Mouse (Mus musculus): ENCODE measurements at regions not wholly inside any gene's neighbourhood (a gene's known extent, or its start where the extent isn't known, plus 50 kb on each side); places are given as distances from the start of the nearest gene placed in this dataset.

- Histone ChIP-seq H3K27ac (replicated peaks) (no peak overlapping the region), H3K36me3 (no peaks in the 10 kb centered on the region), H3K4me3 (no peak overlapping the region), H3K9me3 (replicated peaks) (no peaks in the 10 kb centered on the region), H3K4me1 (peaks cover 14% of the 10 kb centered on the region; the same call in 1 of the 2 replicates), H3K27me3 (ENCODE audit: low read depth, poor library complexity, severe bottlenecking) (no peaks in the 10 kb centered on the region)
- WGBS, result 91% methylated on average over 17 of the region's 17 CpGs
- DNase-seq (ENCODE audit: low spot score), result no peak
Measured at GRCm38 (mm10) chr15:97188545-97188944, 58.4 kb upstream of the Pced1b start.

- no peak for DNase-seq (ENCODE audit: low spot score)
Measured at GRCm38 (mm10) chr15:97187831-97188230, 59.1 kb upstream of the Pced1b start.

GRCm38 (mm10) chr15:97186034-97186433, 60.9 kb upstream of the Pced1b start:
- no peaks in the 10 kb centered on the region for H3K9me3 ChIP-seq (replicated peaks)
- WGBS, result 83% methylated on average over 8 of the region's 8 CpGs
- DNase-seq (ENCODE audit: low spot score), result no peak
- H3K27ac ChIP-seq (replicated peaks), result no peak overlapping the region
- H3K4me3 ChIP-seq, result no peak overlapping the region
- H3K27me3 ChIP-seq (ENCODE audit: low read depth, poor library complexity, severe bottlenecking), result no peaks in the 10 kb centered on the region
- peaks cover 31% of the 10 kb centered on the region for H3K4me1 ChIP-seq
- no peaks in the 10 kb centered on the region for H3K36me3 ChIP-seq

More at GRCm38 (mm10) chr15:97187831-97188230, 59.1 kb upstream of the Pced1b start:
- Histone ChIP-seq H3K4me3 (no peak overlapping the region), H3K9me3 (replicated peaks) (no peaks in the 10 kb centered on the region), H3K27me3 (ENCODE audit: low read depth, poor library complexity, severe bottlenecking) (no peaks in the 10 kb centered on the region), H3K27ac (replicated peaks) (no peak overlapping the region), H3K4me1 (peaks cover 15% of the 10 kb centered on the region), H3K36me3 (no peaks in the 10 kb centered on the region)
- 49% methylated on average over 3 of the region's 3 CpGs for WGBS

GRCm38 (mm10) chr15:97182617-97183038, 64.3 kb upstream of the Pced1b start:
- Histone ChIP-seq H3K36me3 (no peaks in the 10 kb centered on the region), H3K9me3 (replicated peaks) (no peaks in the 10 kb centered on the region), H3K4me3 (no peak overlapping the region), H3K4me1 (peaks cover 23% of the 10 kb centered on the region), H3K27ac (replicated peaks) (no peak overlapping the region; the same call in 1 of the 2 replicates), H3K27me3 (ENCODE audit: low read depth, poor library complexity, severe bottlenecking) (no peaks in the 10 kb centered on the region)
- DNase-seq (ENCODE audit: low spot score), result no peak
- WGBS, result 59% methylated on average over 9 of the region's 9 CpGs

GRCm38 (mm10) chr15:97180970-97181669, 65.8 kb upstream of the Pced1b start:
- H3K36me3 ChIP-seq, result no peaks in the 10 kb centered on the region
- 58% methylated on average over 9 of the region's 9 CpGs for WGBS

GRCm38 (mm10) chr15:97178286-97178685, 68.6 kb upstream of the Pced1b start:
- H3K4me1 ChIP-seq, result peaks cover 26% of the 10 kb centered on the region
- H3K27me3 ChIP-seq (ENCODE audit: low read depth, poor library complexity, severe bottlenecking), result no peaks in the 10 kb centered on the region
- WGBS, result 84% methylated on average over 3 of the region's 3 CpGs
- no peak for DNase-seq (ENCODE audit: low spot score)
- no peak overlapping the region for H3K4me3 ChIP-seq
- no peak overlapping the region for H3K27ac ChIP-seq (replicated peaks)
- H3K36me3 ChIP-seq, result no peaks in the 10 kb centered on the region
- H3K9me3 ChIP-seq (replicated peaks), result no peaks in the 10 kb centered on the region

More at GRCm38 (mm10) chr15:97180970-97181669, 65.8 kb upstream of the Pced1b start:
- Histone ChIP-seq H3K4me3 (no peak overlapping the region), H3K27ac (replicated peaks) (peak overlapping the region; percentile 19; the same call in 1 of the 2 replicates), H3K4me1 (peaks cover 23% of the 10 kb centered on the region), H3K9me3 (replicated peaks) (no peaks in the 10 kb centered on the region), H3K27me3 (ENCODE audit: low read depth, poor library complexity, severe bottlenecking) (no peaks in the 10 kb centered on the region)
- peak; percentile 58 for DNase-seq (ENCODE audit: low spot score)

GRCm38 (mm10) chr15:97177806-97178205, 69.1 kb upstream of the Pced1b start:
- H3K27ac ChIP-seq (replicated peaks), result no peak overlapping the region
- no peaks in the 10 kb centered on the region for H3K36me3 ChIP-seq
- peaks cover 25% of the 10 kb centered on the region for H3K4me1 ChIP-seq
- WGBS, result 78% methylated on average over 4 of the region's 4 CpGs
- H3K27me3 ChIP-seq (ENCODE audit: low read depth, poor library complexity, severe bottlenecking), result no peaks in the 10 kb centered on the region
- no peak for DNase-seq (ENCODE audit: low spot score)
- no peak overlapping the region for H3K4me3 ChIP-seq
- no peaks in the 10 kb centered on the region for H3K9me3 ChIP-seq (replicated peaks)

GRCm38 (mm10) chr15:97174989-97175388, 71.9 kb upstream of the Pced1b start:
- Histone ChIP-seq H3K36me3 (no peaks in the 10 kb centered on the region), H3K27me3 (ENCODE audit: low read depth, poor library complexity, severe bottlenecking) (no peaks in the 10 kb centered on the region), H3K4me3 (no peak overlapping the region), H3K4me1 (0 out of 2 replicates have a peak, but pooled peaks cover 3% of the 10 kb centered on the region), H3K9me3 (replicated peaks) (no peaks in the 10 kb centered on the region), H3K27ac (replicated peaks) (no peak overlapping the region)
- 72% methylated on average over 5 of the region's 5 CpGs for WGBS
- no peak for DNase-seq (ENCODE audit: low spot score)

GRCm38 (mm10) chr15:97173233-97173632, 73.7 kb upstream of the Pced1b start:
- Histone ChIP-seq H3K4me1 (0 out of 2 replicates have a peak, but pooled peaks cover 3% of the 10 kb centered on the region), H3K36me3 (no peaks in the 10 kb centered on the region), H3K9me3 (replicated peaks) (no peaks in the 10 kb centered on the region), H3K4me3 (no peak overlapping the region), H3K27ac (replicated peaks) (no peak overlapping the region), H3K27me3 (ENCODE audit: low read depth, poor library complexity, severe bottlenecking) (no peaks in the 10 kb centered on the region)
- WGBS, result 80% methylated on average over 17 of the region's 17 CpGs
- no peak for DNase-seq (ENCODE audit: low spot score)

- DNase-seq (ENCODE audit: low spot score), result no peak
- Histone ChIP-seq H3K4me1 (0 out of 2 replicates have a peak, but pooled peaks cover 3% of the 10 kb centered on the region), H3K27ac (replicated peaks) (no peak overlapping the region), H3K36me3 (no peaks in the 10 kb centered on the region), H3K9me3 (replicated peaks) (no peaks in the 10 kb centered on the region), H3K27me3 (ENCODE audit: low read depth, poor library complexity, severe bottlenecking) (no peaks in the 10 kb centered on the region), H3K4me3 (no peak overlapping the region)
- WGBS, result 86% methylated on average over 6 of the region's 6 CpGs
Measured at GRCm38 (mm10) chr15:97170074-97170473, 76.8 kb upstream of the Pced1b start.

- Histone ChIP-seq H3K36me3 (no peaks in the 10 kb centered on the region), H3K9me3 (replicated peaks) (no peaks in the 10 kb centered on the region), H3K4me1 (0 out of 2 replicates have a peak, but pooled peaks cover 3% of the 10 kb centered on the region), H3K27ac (replicated peaks) (no peak overlapping the region), H3K4me3 (no peak overlapping the region), H3K27me3 (ENCODE audit: low read depth, poor library complexity, severe bottlenecking) (no peaks in the 10 kb centered on the region)
- DNase-seq (ENCODE audit: low spot score), result no peak
- WGBS, result 89% methylated on average over 10 of the region's 10 CpGs
Measured at GRCm38 (mm10) chr15:97169381-97169780, 77.5 kb upstream of the Pced1b start.

GRCm38 (mm10) chr15:97167116-97167515, 79.8 kb upstream of the Pced1b start:
- Histone ChIP-seq H3K27me3 (ENCODE audit: low read depth, poor library complexity, severe bottlenecking) (no peaks in the 10 kb centered on the region), H3K27ac (replicated peaks) (no peak overlapping the region), H3K9me3 (replicated peaks) (no peaks in the 10 kb centered on the region), H3K4me3 (no peak overlapping the region), H3K36me3 (no peaks in the 10 kb centered on the region), H3K4me1 (no peaks in the 10 kb centered on the region)
- 98% methylated on average over 7 of the region's 7 CpGs for WGBS
- no peak for DNase-seq (ENCODE audit: low spot score)

- Histone ChIP-seq H3K27me3 (ENCODE audit: low read depth, poor library complexity, severe bottlenecking) (no peaks in the 10 kb centered on the region), H3K36me3 (no peaks in the 10 kb centered on the region), H3K4me3 (no peak overlapping the region), H3K27ac (replicated peaks) (no peak overlapping the region), H3K9me3 (replicated peaks) (no peaks in the 10 kb centered on the region), H3K4me1 (no peaks in the 10 kb centered on the region)
- WGBS, result 85% methylated on average over 15 of the region's 15 CpGs
- no peak for DNase-seq (ENCODE audit: low spot score)
Measured at GRCm38 (mm10) chr15:97164616-97165015, 82.3 kb upstream of the Pced1b start.

Data from midbrain, embryonic 10.5 days (tissue).